Mouse (Mus musculus) ovary, postnatal 10 days (tissue): ENCODE measurements around the gene Cdh20.

Source experiments
- DNase-seq: peaks from one replicate; pipeline ENCODE4 v3.0.0; 2022; ENCODE audit warnings: low spot score

The Cdh20 gene

DNA sequence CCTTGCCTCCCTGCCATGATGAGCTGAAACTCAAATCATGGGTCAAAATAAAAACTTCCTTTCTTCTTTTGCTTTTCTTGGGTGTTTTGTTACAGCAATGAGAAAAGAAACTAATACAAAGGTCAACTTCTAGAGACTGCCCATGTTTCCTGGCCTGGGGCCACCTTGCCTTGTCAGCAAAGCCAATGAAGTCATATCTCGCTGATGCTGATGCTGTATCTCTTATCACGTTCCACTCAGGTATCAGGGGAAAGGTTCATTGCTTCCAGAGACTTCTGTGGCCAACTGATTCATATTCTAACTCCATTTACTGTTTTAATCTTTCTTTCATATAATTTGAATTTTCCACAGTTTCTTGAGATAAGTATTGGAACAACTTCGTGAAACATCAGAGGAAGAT is 273.3 kb downstream of the Cdh20 start:
- no peak for DNase-seq
